Mouse (Mus musculus): ENCODE measurements around the gene Mob3b. TPM values are rescaled to one million over a fixed set of nuclear protein-coding genes. Genes with fewer than 3 reads are reported as not detected.

Gene Mob3b
- polyA plus RNA-seq, 1 experiment from 2014 or later: 3.8 TPM

DNA sequence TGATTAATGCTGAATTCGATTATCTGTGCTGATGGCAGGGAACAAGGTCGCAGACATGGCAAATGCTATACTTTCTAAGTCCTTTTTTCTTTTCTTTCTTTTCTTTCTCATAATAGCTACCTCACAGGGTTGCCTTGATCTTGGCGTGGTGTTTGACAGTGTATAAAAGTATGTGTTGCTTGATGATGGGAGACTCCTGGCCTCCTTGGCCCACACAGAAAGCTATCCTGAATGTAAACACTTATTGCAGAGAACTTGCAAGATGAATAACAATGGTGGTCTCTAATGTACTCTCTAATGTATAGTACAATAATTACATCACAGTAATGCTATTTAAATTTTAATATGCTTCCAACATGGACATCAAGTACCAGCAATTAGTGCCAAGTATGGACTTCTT is 96.9 kb downstream of the Mob3b start:
- no peak overlapping the region for H3K4me2 ChIP-seq
- H3K9ac ChIP-seq: no peak overlapping the region
- H3K9me3 ChIP-seq: no peaks in the 10 kb centered on the region
- H3K27me3 ChIP-seq (replicated peaks): no peaks in the 10 kb centered on the region
- H3K36me3 ChIP-seq: no peaks in the 10 kb centered on the region
- H3K4me1 ChIP-seq: no peaks in the 10 kb centered on the region
- no peak for ATAC-seq (ENCODE audit: extremely low read depth, insufficient number of reproducible peaks, low FRiP score, low TSS enrichment)
- no peak overlapping the region for H3K4me3 ChIP-seq
- 74% methylated on average over 3 of the region's 3 CpGs for WGBS
- no peak overlapping the region for H3K27ac ChIP-seq (replicated peaks)

DNA sequence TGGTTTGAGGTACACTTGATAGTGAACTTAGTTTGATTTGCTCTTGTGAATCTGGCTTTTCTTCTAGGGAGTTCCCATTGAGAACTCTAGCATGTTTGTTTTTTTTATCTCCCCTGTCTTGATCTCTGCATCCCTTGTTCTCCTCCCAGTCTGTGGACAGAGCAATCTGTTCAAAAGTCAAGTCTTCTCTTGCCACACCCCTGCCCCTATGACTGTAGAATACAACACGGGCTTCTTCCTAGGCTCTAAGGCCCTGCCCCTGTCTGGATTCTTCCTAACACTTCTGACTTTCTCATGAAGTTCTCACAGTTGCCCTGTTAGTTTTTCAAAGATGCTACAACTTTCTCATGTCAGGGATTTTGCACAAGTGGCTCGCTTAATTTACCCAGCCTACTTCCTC is 102.9 kb downstream of the Mob3b start:
- Histone ChIP-seq H3K36me3 (no peaks in the 10 kb centered on the region), H3K4me1 (peaks cover 23% of the 10 kb centered on the region), H3K9ac (no peak overlapping the region), H3K4me2 (no peak overlapping the region), H3K9me3 (no peaks in the 10 kb centered on the region), H3K27ac (replicated peaks) (no peak overlapping the region), H3K4me3 (no peak overlapping the region), H3K27me3 (replicated peaks) (no peaks in the 10 kb centered on the region)
- 63% methylated on average over 2 of the region's 2 CpGs for WGBS
- no peak for ATAC-seq (ENCODE audit: extremely low read depth, insufficient number of reproducible peaks, low FRiP score, low TSS enrichment)

DNA sequence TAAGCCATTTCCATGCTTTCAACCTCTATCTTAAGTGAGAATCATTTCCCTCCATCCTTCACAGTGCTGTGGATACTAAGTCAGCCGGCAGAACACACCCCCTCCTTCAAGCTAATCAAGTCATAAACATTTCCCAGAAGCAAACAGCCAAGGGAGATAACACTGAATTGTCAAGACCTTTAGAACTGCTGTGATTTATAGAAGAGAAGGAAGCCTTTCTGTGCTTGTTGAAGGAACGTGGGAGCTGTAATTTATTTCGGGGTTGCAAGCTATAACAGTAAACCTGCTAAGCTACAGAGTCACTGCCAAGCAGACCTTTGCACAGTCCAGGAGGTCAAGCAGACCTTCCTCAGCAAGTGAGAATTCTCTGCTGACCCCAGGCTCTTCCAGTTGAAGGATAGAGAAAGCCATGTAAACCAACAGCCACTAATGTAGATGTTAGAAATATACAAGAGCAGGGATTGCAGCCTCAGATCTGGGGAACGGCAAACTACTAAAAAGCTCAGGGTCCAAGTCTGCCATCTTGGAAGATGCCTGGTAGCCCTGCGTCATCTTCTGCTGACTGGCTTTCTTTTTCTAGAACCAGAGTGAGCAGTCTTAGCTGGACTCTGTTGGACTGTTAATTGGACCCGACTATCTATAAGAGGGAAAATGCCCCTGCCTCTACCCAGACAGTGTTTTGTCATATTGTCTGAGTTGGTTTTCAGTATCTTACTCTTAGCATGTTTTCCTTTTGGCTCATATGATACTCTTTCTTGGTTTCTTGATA is 104.9 kb downstream of the Mob3b start:
- WGBS: 56% methylated on average over 6 of the region's 6 CpGs
- Histone ChIP-seq H3K27me3 (replicated peaks) (no peaks in the 10 kb centered on the region), H3K4me1 (peaks cover 23% of the 10 kb centered on the region), H3K27ac (replicated peaks) (no peak overlapping the region), H3K36me3 (no peaks in the 10 kb centered on the region), H3K9ac (no peak overlapping the region), H3K4me3 (no peak overlapping the region), H3K9me3 (no peaks in the 10 kb centered on the region), H3K4me2 (no peak overlapping the region)
- no peak for ATAC-seq (ENCODE audit: extremely low read depth, insufficient number of reproducible peaks, low FRiP score, low TSS enrichment)

DNA sequence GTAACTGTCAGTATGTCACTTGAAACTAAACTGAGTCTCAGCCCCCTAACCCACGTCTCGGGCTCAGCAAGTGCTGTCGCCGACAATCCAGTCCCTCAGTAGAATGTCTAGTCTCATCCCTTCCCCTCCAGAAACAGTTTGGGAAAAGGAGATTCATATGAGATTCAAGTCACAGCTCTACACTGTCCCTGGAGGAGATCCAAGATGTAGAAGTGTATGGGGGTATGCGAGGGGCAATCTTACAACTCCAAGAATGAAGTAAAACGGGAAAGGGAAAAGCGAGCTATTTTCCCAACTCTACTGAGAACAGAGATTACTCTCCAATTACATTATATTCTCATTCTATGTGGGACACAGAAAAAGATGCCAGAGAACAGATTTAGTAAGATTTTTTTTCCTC is 106.1 kb downstream of the Mob3b start:
- Histone ChIP-seq H3K9ac (no peak overlapping the region), H3K27ac (replicated peaks) (no peak overlapping the region), H3K9me3 (no peaks in the 10 kb centered on the region), H3K4me3 (no peak overlapping the region), H3K36me3 (no peaks in the 10 kb centered on the region), H3K4me2 (no peak overlapping the region), H3K27me3 (replicated peaks) (no peaks in the 10 kb centered on the region), H3K4me1 (peaks cover 23% of the 10 kb centered on the region)
- 74% methylated on average over 7 of the region's 7 CpGs for WGBS
- no peak for ATAC-seq (ENCODE audit: extremely low read depth, insufficient number of reproducible peaks, low FRiP score, low TSS enrichment)

DNA sequence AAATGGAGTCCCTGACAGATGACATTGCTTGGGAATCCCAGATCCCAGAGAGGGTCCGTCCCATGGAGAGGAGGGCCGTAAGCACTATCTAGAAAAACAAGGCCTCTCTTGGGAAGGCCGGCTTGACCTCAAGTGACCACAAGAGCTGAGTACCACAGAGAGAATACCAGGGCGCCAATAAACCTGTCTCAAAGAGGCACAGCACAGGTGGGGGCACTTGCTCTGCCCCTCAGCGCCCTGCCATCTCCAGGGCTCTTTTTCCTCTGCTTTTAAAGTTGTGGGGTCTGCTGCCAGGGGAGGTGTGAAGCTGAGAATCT is 107.6 kb downstream of the Mob3b start:
- H3K9ac ChIP-seq: no peak overlapping the region
- H3K4me1 ChIP-seq: peaks cover 23% of the 10 kb centered on the region
- ATAC-seq (ENCODE audit: extremely low read depth, insufficient number of reproducible peaks, low FRiP score, low TSS enrichment): no peak
- H3K36me3 ChIP-seq: no peaks in the 10 kb centered on the region
- 69% methylated on average over 5 of the region's 5 CpGs for WGBS
- H3K4me2 ChIP-seq: no peak overlapping the region
- H3K9me3 ChIP-seq: no peaks in the 10 kb centered on the region
- H3K27ac ChIP-seq (replicated peaks): no peak overlapping the region
- H3K27me3 ChIP-seq (replicated peaks): no peaks in the 10 kb centered on the region
- no peak overlapping the region for H3K4me3 ChIP-seq

DNA sequence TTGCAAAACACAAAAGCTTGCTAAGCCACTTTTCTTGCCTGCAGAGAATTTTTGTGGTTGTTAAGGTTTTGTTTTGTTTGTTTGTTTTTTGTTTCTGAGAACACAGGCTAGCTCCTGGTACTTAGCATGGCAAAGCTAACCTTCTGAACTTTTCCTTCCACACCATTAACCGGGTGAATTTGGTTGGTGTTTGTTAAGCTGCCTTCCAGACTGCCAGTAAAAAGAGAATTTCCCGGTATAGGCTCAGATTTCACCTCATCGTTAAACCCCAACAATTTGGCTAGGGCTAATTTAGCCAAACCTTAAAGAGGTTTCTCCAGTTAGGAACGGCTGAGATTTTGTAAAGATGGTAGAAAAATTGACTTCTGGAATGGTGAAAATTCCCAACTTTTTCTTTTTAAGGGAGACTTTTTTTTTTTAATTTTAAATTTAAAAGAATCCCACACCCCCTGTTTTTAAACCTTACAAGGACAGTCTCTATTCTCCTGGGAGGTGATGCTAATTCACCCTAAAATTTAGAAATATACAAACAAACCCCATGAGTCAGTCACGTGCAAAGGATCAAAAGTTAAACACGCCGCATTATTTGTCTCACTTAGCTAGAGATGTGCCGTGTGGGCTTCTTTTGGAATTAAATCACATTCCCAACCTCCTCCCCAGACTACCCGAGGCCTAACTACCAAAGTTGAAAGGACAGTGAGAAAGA is 108.1 kb downstream of the Mob3b start:
- H3K27ac ChIP-seq (replicated peaks): no peak overlapping the region

DNA sequence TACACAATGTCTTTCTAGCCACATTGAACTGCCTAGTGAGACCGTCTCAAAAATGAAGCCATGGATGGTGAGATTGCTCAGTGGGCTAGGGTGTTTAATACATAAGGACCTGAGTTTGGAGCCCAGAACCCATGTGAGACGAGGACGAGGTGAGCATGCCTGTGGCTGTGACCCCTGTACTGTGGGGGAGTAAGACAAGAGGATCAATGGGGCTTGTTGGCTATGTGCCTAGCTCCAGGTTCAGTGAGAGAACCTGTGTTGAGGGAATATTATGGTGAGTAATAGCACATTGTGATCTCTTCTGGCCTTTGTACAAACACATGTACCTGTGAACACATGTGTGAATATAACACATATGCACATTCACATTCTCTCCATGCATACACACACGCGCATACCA is 116.4 kb downstream of the Mob3b start:
- 86% methylated on average over 5 of the region's 5 CpGs for WGBS
- no peak overlapping the region for H3K4me2 ChIP-seq
- ATAC-seq (ENCODE audit: extremely low read depth, insufficient number of reproducible peaks, low FRiP score, low TSS enrichment): no peak

More for the DNA sequence above, 108.1 kb downstream of the Mob3b start:
- WGBS: 74% methylated on average over 9 of the region's 9 CpGs
- Histone ChIP-seq H3K4me3 (no peak overlapping the region), H3K4me2 (no peak overlapping the region), H3K27me3 (replicated peaks) (no peaks in the 10 kb centered on the region), H3K9me3 (no peaks in the 10 kb centered on the region), H3K4me1 (peaks cover 23% of the 10 kb centered on the region), H3K9ac (no peak overlapping the region), H3K36me3 (no peaks in the 10 kb centered on the region)
- ATAC-seq (ENCODE audit: extremely low read depth, insufficient number of reproducible peaks, low FRiP score, low TSS enrichment): no peak

DNA sequence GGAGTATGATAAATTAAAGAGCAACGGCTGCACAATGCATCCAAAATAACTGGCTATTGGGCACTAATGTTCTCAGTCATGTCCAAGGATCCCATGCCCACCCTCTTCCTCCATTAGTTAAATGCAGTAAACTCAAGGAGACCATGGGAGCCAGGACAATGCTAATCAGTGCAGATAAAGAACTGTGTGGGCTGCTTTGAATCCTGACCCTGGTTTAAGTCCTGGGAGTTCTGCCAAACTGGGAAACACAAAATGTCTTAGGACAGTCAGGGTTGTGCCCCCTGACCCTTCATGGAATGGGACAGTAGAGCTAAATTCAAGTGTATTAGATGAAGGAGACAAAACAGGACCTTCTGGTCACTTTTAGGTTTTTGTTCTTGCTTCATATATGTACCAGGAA is 117.0 kb downstream of the Mob3b start:
- Histone ChIP-seq H3K9me3 (no peaks in the 10 kb centered on the region), H3K4me2 (no peak overlapping the region), H3K27ac (replicated peaks) (no peak overlapping the region), H3K4me1 (0 out of 2 replicates have a peak, but pooled peaks cover 5% of the 10 kb centered on the region), H3K4me3 (no peak overlapping the region), H3K27me3 (replicated peaks) (no peaks in the 10 kb centered on the region), H3K9ac (no peak overlapping the region), H3K36me3 (no peaks in the 10 kb centered on the region)
- 54% methylated on average over 1 of the region's 1 CpGs for WGBS
- ATAC-seq (ENCODE audit: extremely low read depth, insufficient number of reproducible peaks, low FRiP score, low TSS enrichment): no peak

More for the DNA sequence above, 116.4 kb downstream of the Mob3b start:
- Histone ChIP-seq H3K4me3 (no peak overlapping the region), H3K36me3 (no peaks in the 10 kb centered on the region), H3K27ac (replicated peaks) (no peak overlapping the region), H3K9ac (no peak overlapping the region), H3K9me3 (no peaks in the 10 kb centered on the region), H3K27me3 (replicated peaks) (no peaks in the 10 kb centered on the region), H3K4me1 (0 out of 2 replicates have a peak, but pooled peaks cover 5% of the 10 kb centered on the region)

DNA sequence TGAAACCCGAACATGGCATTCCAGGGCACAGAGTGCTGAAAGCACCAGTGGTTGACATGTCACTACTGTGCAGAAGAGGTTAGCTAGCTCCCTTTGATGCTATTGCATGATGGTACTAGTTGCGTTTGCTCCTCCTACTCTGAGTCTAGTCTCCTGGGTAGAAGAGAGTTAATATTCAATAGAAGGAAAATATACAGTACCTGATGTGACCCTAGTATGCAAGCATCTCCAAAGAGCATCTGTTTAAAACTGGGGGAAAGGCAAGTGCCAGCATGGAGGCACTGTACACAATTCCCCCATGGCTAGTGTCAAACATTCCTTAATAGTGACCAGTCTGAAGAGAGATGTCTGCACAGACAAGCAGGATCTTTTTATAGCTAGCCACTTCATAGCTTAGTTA is 119.5 kb downstream of the Mob3b start:
- H3K27ac ChIP-seq (replicated peaks): no peak overlapping the region
- H3K4me2 ChIP-seq: no peak overlapping the region
- 0 out of 2 replicates have a peak, but pooled peaks cover 5% of the 10 kb centered on the region for H3K4me1 ChIP-seq
- no peaks in the 10 kb centered on the region for H3K36me3 ChIP-seq
- H3K9me3 ChIP-seq: no peaks in the 10 kb centered on the region
- ATAC-seq (ENCODE audit: extremely low read depth, insufficient number of reproducible peaks, low FRiP score, low TSS enrichment): no peak
- no peak overlapping the region for H3K4me3 ChIP-seq
- H3K27me3 ChIP-seq (replicated peaks): no peaks in the 10 kb centered on the region
- WGBS: 47% methylated on average over 2 of the region's 2 CpGs
- H3K9ac ChIP-seq: no peak overlapping the region

DNA sequence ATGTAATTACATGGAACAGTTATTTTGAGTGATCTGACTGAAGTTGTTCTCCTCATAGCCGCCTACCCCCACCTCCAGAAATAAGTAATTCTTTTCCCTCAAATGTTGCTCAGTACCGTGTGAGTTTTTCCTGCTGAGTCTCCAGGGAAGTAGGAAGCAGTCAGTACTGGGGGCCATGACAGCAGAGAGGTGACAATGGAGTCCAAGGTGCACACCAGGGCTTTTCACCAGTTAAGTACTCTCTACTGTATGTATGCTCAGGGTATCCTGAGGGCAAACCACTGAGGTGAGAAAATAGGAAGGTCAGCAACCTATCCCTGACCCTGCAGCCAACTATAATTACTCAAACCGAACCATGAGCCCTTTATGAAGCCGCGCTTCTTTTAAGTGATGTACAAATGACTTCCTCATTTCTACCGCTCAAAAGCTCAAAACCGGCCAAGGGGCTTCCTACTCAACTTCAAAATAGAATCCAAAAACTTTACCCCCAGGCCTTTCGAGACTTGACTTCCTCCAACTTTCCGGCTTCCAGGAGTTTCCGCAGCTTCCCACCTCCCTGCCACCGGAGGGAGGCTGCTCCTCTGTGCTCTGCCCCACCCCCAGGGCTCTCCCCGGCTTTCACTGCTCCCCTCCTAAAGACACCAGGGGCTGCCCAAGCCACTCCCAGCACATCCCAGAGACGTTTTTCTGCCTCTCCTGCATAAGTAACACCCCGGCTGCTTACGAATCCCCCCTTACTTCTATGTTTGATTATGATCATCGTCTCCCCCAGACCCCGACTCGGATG is 122.6 kb downstream of the Mob3b start:
- H3K9me3 ChIP-seq: no peaks in the 10 kb centered on the region
- 0 out of 2 replicates have a peak overlapping the region, but pooled peaks have one; percentile 0 for H3K4me3 ChIP-seq
- no peaks in the 10 kb centered on the region for H3K27me3 ChIP-seq (replicated peaks)
- no peak overlapping the region for H3K9ac ChIP-seq
- 0 out of 2 replicates have a peak, but pooled peaks cover 5% of the 10 kb centered on the region for H3K4me1 ChIP-seq
- peak overlapping the region; percentile 28 for H3K4me2 ChIP-seq
- H3K36me3 ChIP-seq: no peaks in the 10 kb centered on the region
- H3K27ac ChIP-seq (replicated peaks): no peak overlapping the region
- WGBS: 50% methylated on average over 18 of the region's 18 CpGs
- ATAC-seq (ENCODE audit: extremely low read depth, insufficient number of reproducible peaks, low FRiP score, low TSS enrichment): no peak

DNA sequence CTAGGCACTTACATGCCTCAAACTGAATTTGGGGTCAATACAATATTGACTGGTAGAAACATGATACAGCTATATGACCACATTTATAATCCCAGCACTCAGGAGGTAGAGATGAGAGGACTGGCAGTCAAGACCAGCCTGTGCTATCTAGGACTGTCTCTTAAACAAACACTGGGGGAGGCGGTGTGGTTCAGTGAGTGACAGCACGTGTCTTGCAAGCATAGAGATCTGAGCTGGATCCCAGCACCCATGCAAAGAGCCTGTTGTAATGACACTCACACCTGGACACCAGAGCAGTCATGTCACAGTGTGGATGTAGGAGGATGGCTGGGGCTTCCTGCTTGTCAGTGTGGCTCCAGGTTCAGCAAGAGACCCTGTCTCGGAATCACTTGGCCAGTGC is 124.5 kb downstream of the Mob3b start:
- Histone ChIP-seq H3K9ac (no peak overlapping the region), H3K27me3 (replicated peaks) (no peaks in the 10 kb centered on the region), H3K4me2 (no peak overlapping the region), H3K4me3 (no peak overlapping the region), H3K9me3 (0 out of 2 replicates have a peak, but pooled peaks cover 4% of the 10 kb centered on the region), H3K27ac (replicated peaks) (no peak overlapping the region), H3K36me3 (no peaks in the 10 kb centered on the region), H3K4me1 (0 out of 2 replicates have a peak, but pooled peaks cover 4% of the 10 kb centered on the region)
- WGBS: 66% methylated on average over 3 of the region's 3 CpGs
- ATAC-seq (ENCODE audit: extremely low read depth, insufficient number of reproducible peaks, low FRiP score, low TSS enrichment): no peak

Measured in heart, embryonic 13.5 days (tissue).